Mouse (Mus musculus) bone marrow, adult 2 months (tissue): ENCODE results near the gene Ighmbp2. TPM values are rescaled to one million over a fixed set of nuclear protein-coding genes. Genes with fewer than 3 reads are reported as not detected.

Source experiments
- H3K27ac ChIP-seq: fragments of 200-500 bp; 2 replicates; pipeline ENCODE4 v1.5.1; 2012; ENCODE audit warnings: low read depth, mild to moderate bottlenecking, control low read depth, inconsistent platforms, low read length; ENCODE audit not compliant: control insufficient read depth, poor library complexity, insufficient read depth
- H3K4me1 ChIP-seq: fragments of 200-500 bp; 2 replicates; pipeline ENCODE4 v1.6.1; 2011; ENCODE audit warnings: low read length; ENCODE audit not compliant: control insufficient read depth, insufficient read depth
- H3K4me3 ChIP-seq: fragments of 200-500 bp; replicated peaks from 2 replicates; pipeline ENCODE3; 2011; ENCODE audit warnings: mild to moderate bottlenecking, low read depth, low read length, control low read depth; ENCODE audit not compliant: control insufficient read depth
- CTCF ChIP-seq: fragments of 200-500 bp; IDR thresholded peaks from 2 replicates; pipeline ENCODE4 v1.5.1; 2011; ENCODE audit warnings: low read length, control low read depth; ENCODE audit not compliant: control insufficient read depth, insufficient read depth
- POLR2A ChIP-seq: fragments of 200-500 bp; IDR thresholded peaks from 2 replicates; pipeline ENCODE4 v1.6.1; 2011; ENCODE audit warnings: low read depth, mild to moderate bottlenecking, control low read depth, low read length, borderline replicate concordance; ENCODE audit not compliant: control insufficient read depth
- WGBS: fragments of 180-500 bp; shearing (Covaris S2); methylation state at CpG from one replicate; pipeline ENCODE4 v1.1.7; 2018; 5-methylcytosine and 5-hydroxymethylcytosine counted together
- polyA plus RNA-seq: library from polyadenylated mRNA; stranded (reverse); fragments of >200 nt; gene quantifications from 2 replicates; pipeline ENCODE4 v1.2.4, GENCODE M21; 2011; ENCODE audit warnings: low replicate concordance; ENCODE audit not compliant: missing spikeins, insufficient read depth, insufficient read length

The Ighmbp2 gene
- polyA plus RNA-seq, 1 experiment, result 5.5 TPM

DNA sequence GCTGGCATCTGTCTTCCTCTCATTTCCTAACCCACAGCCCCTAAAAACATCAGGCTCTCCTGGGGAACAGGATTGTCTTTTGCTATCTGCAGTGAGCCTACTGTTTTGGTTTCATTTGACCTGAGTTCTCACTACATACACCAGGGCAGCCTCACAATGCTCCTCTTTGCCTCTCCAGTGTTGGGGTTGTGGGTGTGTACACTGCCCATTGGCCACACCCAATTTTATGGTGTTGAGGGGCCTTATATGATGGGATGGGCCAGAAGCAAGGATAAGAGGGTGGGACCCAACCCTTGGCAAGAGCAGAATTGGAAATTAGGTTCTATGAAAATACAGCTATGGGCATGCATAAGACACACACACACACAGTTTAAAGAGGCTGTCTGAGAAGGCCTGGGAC is 14.2 kb upstream of the Ighmbp2 start:
- H3K4me3 ChIP-seq, result no peak overlapping the region
- H3K27ac ChIP-seq, result no peak overlapping the region
- TF ChIP-seq CTCF (no peak), POLR2A (no peak)
- no peaks in the 10 kb centered on the region for H3K4me1 ChIP-seq

GRCm38 (mm10) chr19:3295245-3295644 is 12.4 kb upstream of the Ighmbp2 start:
- H3K4me3 ChIP-seq, result no peak overlapping the region
- no peaks in the 10 kb centered on the region for H3K4me1 ChIP-seq
- WGBS, result 88% methylated on average over 6 of the region's 6 CpGs
- TF ChIP-seq POLR2A (no peak), CTCF (no peak)
- no peak overlapping the region for H3K27ac ChIP-seq

DNA sequence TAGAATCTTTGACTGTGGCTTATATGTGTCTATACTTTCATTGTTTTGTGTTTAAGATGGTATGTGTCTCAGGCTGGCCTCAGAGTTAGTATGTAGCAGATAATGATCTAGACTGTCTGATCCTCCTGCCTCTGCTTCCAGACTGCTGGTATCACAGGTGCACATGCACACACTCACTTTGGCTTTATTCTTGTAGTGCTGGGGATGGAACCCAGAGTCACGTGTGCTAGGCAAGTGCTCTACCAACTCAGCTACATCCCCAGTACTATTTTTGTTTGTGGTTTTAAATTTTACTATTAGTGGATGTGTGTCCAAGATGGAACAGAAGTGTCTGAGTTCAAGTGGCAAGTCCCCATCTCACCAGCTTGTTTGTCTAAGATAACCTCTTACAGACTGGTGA is 10.2 kb upstream of the Ighmbp2 start:
- no peak overlapping the region for H3K27ac ChIP-seq
- H3K4me1 ChIP-seq, result no peaks in the 10 kb centered on the region
- no peak overlapping the region for H3K4me3 ChIP-seq
- TF ChIP-seq CTCF (no peak), POLR2A (no peak)
- 87% methylated on average over 1 of the region's 1 CpGs for WGBS

DNA sequence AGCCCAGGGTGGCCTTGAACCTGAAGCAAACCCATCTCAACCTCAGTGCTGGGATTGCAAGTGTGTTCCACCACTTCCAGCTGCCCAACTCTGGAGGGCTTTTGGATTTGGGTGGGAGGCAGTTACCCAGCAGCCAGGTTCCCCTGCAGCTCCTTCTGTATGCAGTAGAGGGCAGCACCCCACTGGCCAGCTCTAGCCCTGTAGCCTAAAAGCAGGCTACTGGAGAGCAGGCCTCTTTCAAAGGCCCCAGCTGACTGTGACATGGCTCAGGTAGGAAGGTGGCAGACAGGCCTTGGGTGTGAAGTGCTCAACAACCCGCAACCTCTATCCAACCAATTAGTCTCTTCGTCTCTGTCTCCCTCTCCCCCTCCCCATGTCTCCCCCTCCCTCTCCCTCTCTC is 9.2 kb upstream of the Ighmbp2 start:
- H3K4me3 ChIP-seq, result no peak overlapping the region
- WGBS, result 63% methylated on average over 2 of the region's 2 CpGs
- TF ChIP-seq CTCF (peak; percentile 78), POLR2A (no peak)
- no peaks in the 10 kb centered on the region for H3K4me1 ChIP-seq
- no peak overlapping the region for H3K27ac ChIP-seq

- TF ChIP-seq POLR2A (no peak), CTCF (no peak)
- H3K27ac ChIP-seq, result no peak overlapping the region
- WGBS, result 83% methylated on average over 1 of the region's 1 CpGs
Measured at GRCm38 (mm10) chr19:3289006-3289405, 6.2 kb upstream of the Ighmbp2 start.

GRCm38 (mm10) chr19:3281886-3282285 is 931 bp downstream of the Ighmbp2 start:
- no peak overlapping the region for H3K27ac ChIP-seq
- 60% methylated on average over 4 of the region's 4 CpGs for WGBS
- H3K4me1 ChIP-seq, result no peaks in the 10 kb centered on the region; the same call in 1 of the 2 replicates
- peak overlapping the region; percentile 5 for H3K4me3 ChIP-seq
- TF ChIP-seq CTCF (no peak), POLR2A (no peak)

More at GRCm38 (mm10) chr19:3289006-3289405, 6.2 kb upstream of the Ighmbp2 start:
- H3K4me3 ChIP-seq, result no peak overlapping the region
- H3K4me1 ChIP-seq, result no peaks in the 10 kb centered on the region

DNA sequence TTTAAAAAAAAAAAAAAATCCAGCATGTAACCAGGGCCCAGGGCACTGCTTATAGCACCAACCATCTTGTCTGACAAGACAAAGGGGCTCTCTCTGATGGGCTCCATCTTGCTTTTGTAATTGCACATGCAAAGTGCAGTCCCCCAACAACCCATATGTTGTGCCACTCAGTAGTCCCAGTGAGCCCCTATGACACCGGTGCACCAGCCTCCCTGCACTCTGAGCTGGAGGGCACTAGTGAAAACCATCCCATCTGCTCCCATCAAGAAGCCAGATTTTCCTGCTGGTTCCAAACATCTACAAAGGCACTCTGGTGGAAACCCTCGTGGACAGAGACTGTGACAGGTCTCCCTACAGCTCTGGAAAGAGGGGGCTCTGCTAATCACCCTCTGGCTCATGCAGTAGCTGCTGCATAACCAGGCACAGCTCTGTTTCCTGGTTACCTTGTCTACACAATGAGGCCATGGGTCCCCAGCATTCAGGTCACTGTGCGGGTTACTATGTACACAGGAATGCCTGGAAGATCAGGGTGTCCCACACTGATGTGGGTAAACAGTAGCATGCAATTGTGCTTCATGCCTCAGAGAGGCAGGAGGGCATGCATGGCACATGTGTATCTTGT is 7.0 kb downstream of the Ighmbp2 start:
- TF ChIP-seq POLR2A (no peak), CTCF (no peak)
- WGBS, result 89% methylated on average over 3 of the region's 3 CpGs
- Histone ChIP-seq H3K27ac (no peak overlapping the region), H3K4me1 (no peaks in the 10 kb centered on the region), H3K4me3 (no peak overlapping the region)

DNA sequence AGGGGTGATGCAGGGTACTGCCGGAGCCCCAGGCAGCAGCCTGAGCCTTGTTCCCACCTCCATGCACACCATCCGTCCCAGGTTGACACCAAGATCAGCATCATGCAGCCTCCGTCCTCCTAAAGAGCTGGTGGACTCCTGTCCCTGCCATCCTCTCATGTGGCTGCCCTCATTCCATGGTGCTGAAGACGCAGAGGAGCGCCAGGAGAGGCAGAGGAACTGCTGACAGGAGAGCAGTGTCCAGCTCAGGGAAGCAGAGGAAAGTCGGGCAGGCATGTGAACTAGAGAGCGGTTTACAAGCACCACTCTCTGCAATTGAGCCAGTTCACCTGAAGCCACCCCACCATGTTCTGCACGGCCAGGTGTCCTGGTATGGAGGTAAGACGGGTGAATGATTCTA is 9.5 kb downstream of the Ighmbp2 start:
- H3K4me1 ChIP-seq, result no peaks in the 10 kb centered on the region
- H3K27ac ChIP-seq, result no peak overlapping the region
- H3K4me3 ChIP-seq, result no peak overlapping the region
- TF ChIP-seq POLR2A (no peak), CTCF (no peak)
- 84% methylated on average over 9 of the region's 9 CpGs for WGBS

DNA sequence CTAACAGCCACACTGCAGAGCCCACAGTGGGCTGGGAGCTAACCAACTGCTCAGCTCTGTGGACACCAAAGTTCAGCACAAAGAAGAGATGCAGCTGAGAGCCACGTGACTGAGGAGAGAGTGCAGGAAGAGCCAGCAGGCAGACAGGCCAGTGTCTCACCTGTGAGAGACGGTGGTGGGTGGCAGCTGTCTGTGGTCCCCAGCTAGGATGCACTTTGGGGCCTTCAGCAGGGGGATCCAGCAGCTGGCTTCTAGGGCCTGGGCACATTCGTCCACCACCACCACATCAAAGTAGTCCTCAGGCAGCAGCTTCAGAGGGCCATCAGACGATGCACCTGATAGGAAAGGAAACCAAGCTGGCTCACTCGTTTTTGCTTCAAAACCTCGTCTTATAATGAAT is 11.5 kb downstream of the Ighmbp2 start:
- Histone ChIP-seq H3K4me1 (no peaks in the 10 kb centered on the region), H3K27ac (no peak overlapping the region), H3K4me3 (no peak overlapping the region)
- TF ChIP-seq POLR2A (no peak), CTCF (no peak)
- 78% methylated on average over 6 of the region's 6 CpGs for WGBS
